Mouse (Mus musculus) small intestine, adult 2 months (tissue): Measurements from ENCODE around the gene Evx2.

ENCODE experiments used
- CTCF ChIP-seq: fragments of 200-500 bp; IDR thresholded peaks from 2 replicates; pipeline ENCODE4 v1.5.1; 2012; ENCODE audit warnings: low read depth, mild to moderate bottlenecking, control low read depth, inconsistent platforms, low read length, moderate library complexity, mixed read lengths; ENCODE audit not compliant: insufficient replicate concordance, insufficient read length; ENCODE audit errors: extremely low read depth
- POLR2A ChIP-seq: fragments of 200-500 bp; IDR thresholded peaks from 2 replicates; pipeline ENCODE4 v1.6.1; 2012; ENCODE audit warnings: low read depth, mild to moderate bottlenecking, control low read depth, inconsistent platforms, low read length, moderate library complexity

- TF ChIP-seq CTCF (no peak), POLR2A (no peak)
Measured at GRCm38 (mm10) chr2:74681594-74682531, 22.5 kb upstream of the Evx2 start.
